Mouse (Mus musculus): Measurements from ENCODE around the gene Mmrn1.

DNA sequence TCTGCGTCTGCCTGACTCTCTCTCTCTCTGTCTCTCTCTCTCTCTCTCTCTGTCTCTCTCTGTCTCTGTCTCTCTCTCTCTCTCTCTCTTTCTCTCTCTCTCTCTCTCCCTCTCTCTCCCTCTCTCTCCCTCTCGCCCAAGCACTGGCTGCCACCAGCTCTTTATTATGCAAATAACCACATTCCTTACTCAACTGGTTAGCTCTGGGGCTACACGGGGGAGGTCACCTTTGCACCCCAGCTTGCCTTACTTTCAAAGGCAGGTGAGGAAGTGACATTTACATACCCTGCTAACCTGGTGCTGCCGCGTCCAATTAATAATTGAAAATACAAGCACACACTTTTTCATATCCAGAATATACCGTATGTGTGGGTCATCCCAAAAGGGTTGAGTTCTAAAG, 69.3 kb downstream of the Mmrn1 start:
- TF ChIP-seq CTCF (IDR thresholded peaks at IDR 0.05; ENCODE audit: low read depth, low read length), result no peak
- no peak for TF ChIP-seq POLR2A (IDR thresholded peaks at IDR 0.05; ENCODE audit: insufficient read depth, low read length)
- TF ChIP-seq EP300 (IDR thresholded peaks at IDR 0.05; ENCODE audit: insufficient read depth, low read depth, low read length), result peak; percentile 88
